In the genomic region with DNA sequence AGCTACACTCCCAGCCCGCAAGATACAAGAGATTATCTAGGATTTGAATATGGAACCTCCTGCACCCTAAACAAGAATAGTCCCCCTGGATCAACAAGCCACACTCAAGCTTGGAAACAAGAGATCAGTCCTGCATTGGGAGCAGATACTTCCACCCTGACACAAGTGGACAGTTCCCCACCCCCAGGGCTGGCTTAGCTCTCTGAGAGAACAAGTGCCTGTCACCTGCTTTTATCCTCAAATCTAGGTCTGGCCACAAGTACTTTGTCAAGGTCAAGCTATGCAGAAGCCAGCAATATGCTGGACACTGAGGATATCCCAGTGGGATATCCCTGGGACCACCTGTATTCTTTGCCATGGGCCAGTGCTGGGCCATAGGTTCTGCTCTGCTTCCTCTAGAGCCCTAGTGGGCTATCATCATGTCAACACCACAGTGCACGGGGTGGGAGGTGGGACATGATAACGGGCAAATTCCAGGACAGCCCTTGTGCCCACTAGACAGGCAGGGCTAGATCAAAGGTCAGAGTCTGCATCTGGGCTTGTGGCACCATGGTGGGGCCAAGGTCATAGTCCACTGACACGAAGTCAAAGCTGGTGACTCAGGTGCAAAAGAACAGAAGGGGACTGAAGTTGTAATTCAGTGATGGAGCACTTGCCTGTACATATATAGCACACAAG, we compare ENCODE assay signal across 8 mouse cellular contexts. TPM values are rescaled to one million over a fixed set of nuclear protein-coding genes. Genes with fewer than 3 reads are reported as not detected.
DNase-seq lines count a peak whose midpoint lies in the region; ATAC-seq and TF ChIP-seq lines count a peak whose summit lies in the region.

No protein-coding gene starts in this region.

- peak overlapping the region; percentile 92 for H3K4me2 ChIP-seq in lung, postnatal 0 days (replicated peaks; ENCODE audit: low read depth, low read length)
- H3K4me2 ChIP-seq in forebrain, embryonic 11.5 days (ENCODE audit: low read depth, low read length, severe bottlenecking): peak overlapping the region; percentile 82
- peak overlapping the region; percentile 81 for H3K4me2 ChIP-seq in kidney, embryonic 16.5 days (replicated peaks; ENCODE audit: low read depth, low read length)
- peak overlapping the region; percentile 94 for H3K4me2 ChIP-seq in midbrain, embryonic 16.5 days (ENCODE audit: low read length)

- TF ChIP-seq EP300 in lung, postnatal 0 days (IDR thresholded peaks at IDR 0.05): no peak

- peaks cover 18% of the 10 kb centered on the region for H3K36me3 ChIP-seq in lung, postnatal 0 days (ENCODE audit: insufficient read depth, low read length)
- H3K36me3 ChIP-seq in forebrain, embryonic 11.5 days (ENCODE audit: control insufficient read depth, insufficient read depth, low read length): peaks cover 3% of the 10 kb centered on the region; the same call in 1 of the 2 replicates
- peaks cover 53% of the 10 kb centered on the region for H3K36me3 ChIP-seq in kidney, embryonic 16.5 days (ENCODE audit: insufficient read depth, low read length)
- peaks cover 46% of the 10 kb centered on the region for H3K36me3 ChIP-seq in midbrain, embryonic 16.5 days (ENCODE audit: control insufficient read depth, insufficient read depth, low read length)

- H3K27me3 ChIP-seq in lung, postnatal 0 days (replicated peaks; ENCODE audit: insufficient read depth, low read length): no peaks in the 10 kb centered on the region
- no peaks in the 10 kb centered on the region for H3K27me3 ChIP-seq in forebrain, embryonic 11.5 days (ENCODE audit: control insufficient read depth, insufficient read depth, low read length)
- no peaks in the 10 kb centered on the region for H3K27me3 ChIP-seq in kidney, embryonic 16.5 days (ENCODE audit: insufficient read depth, low read length)
- H3K27me3 ChIP-seq in midbrain, embryonic 16.5 days (ENCODE audit: control insufficient read depth, insufficient read depth, low read depth, low read length): no peaks in the 10 kb centered on the region

- no peak overlapping the region for H3K27ac ChIP-seq in lung, postnatal 0 days (ENCODE audit: low read length)
- no peak overlapping the region for H3K27ac ChIP-seq in forebrain, embryonic 11.5 days (ENCODE audit: low read depth, low read length)
- peak overlapping the region; percentile 69 for H3K27ac ChIP-seq in kidney, embryonic 16.5 days (ENCODE audit: low read length)
- peak overlapping the region; percentile 89 for H3K27ac ChIP-seq in midbrain, embryonic 16.5 days (ENCODE audit: low read length)

- no peak for DNase-seq in lung, postnatal 0 days (ENCODE audit: low spot score)
- DNase-seq in lung, postnatal 14 days: no peak
- DNase-seq in forebrain, embryonic 11.5 days (ENCODE audit: low spot score): no peak
- DNase-seq in frontal cortex, postnatal 25 days (ENCODE audit: low spot score in 2 of 2): no peak
- no peak for DNase-seq in frontal cortex, postnatal 36 days (ENCODE audit: low spot score in 2 of 2)

- no peaks in the 10 kb centered on the region for H3K9me3 ChIP-seq in lung, postnatal 0 days (ENCODE audit: low read length)
- H3K9me3 ChIP-seq in forebrain, embryonic 11.5 days (ENCODE audit: control insufficient read depth, low read length): no peaks in the 10 kb centered on the region
- no peaks in the 10 kb centered on the region for H3K9me3 ChIP-seq in kidney, embryonic 16.5 days (ENCODE audit: low read length)
- no peaks in the 10 kb centered on the region for H3K9me3 ChIP-seq in midbrain, embryonic 16.5 days (replicated peaks; ENCODE audit: control insufficient read depth, low read length, poor library complexity, severe bottlenecking)

- peak overlapping the region; percentile 65 for H3K9ac ChIP-seq in lung, postnatal 0 days (replicated peaks; ENCODE audit: low read depth)
- H3K9ac ChIP-seq in forebrain, embryonic 11.5 days (ENCODE audit: low read length): peak overlapping the region; percentile 82
- peak overlapping the region; percentile 72 for H3K9ac ChIP-seq in kidney, embryonic 16.5 days (replicated peaks; ENCODE audit: low read length)
- H3K9ac ChIP-seq in midbrain, embryonic 16.5 days (ENCODE audit: low read depth, low read length): peak overlapping the region; percentile 87

- peaks cover 8% of the 10 kb centered on the region for H3K4me1 ChIP-seq in lung, postnatal 0 days (ENCODE audit: insufficient read depth, low read depth, low read length)
- peaks cover 11% of the 10 kb centered on the region; the same call in 1 of the 2 replicates for H3K4me1 ChIP-seq in forebrain, embryonic 11.5 days (replicated peaks; ENCODE audit: control insufficient read depth, insufficient read depth, low read length)
- peaks cover 11% of the 10 kb centered on the region for H3K4me1 ChIP-seq in kidney, embryonic 16.5 days (ENCODE audit: insufficient read depth, low read length)
- H3K4me1 ChIP-seq in midbrain, embryonic 16.5 days (ENCODE audit: control insufficient read depth, insufficient read depth, low read length): peaks cover 19% of the 10 kb centered on the region

- peak overlapping the region; percentile 63 for H3K4me3 ChIP-seq in lung, postnatal 0 days (ENCODE audit: low read depth, low read length)
- H3K4me3 ChIP-seq in forebrain, embryonic 11.5 days (ENCODE audit: low read depth, low read length): peak overlapping the region; percentile 79
- peak overlapping the region; percentile 67 for H3K4me3 ChIP-seq in kidney, embryonic 16.5 days (ENCODE audit: low read length)
- H3K4me3 ChIP-seq in midbrain, embryonic 16.5 days (ENCODE audit: low read depth, low read length): peak overlapping the region; percentile 80

- WGBS in lung, postnatal 0 days: 33% methylated on average over 4 of the region's 4 CpGs
- 50% methylated on average over 4 of the region's 4 CpGs for WGBS in forebrain, embryonic 11.5 days
- 49% methylated on average over 4 of the region's 4 CpGs for WGBS in kidney, embryonic 16.5 days
- 51% methylated on average over 4 of the region's 4 CpGs for WGBS in midbrain, embryonic 16.5 days

- ATAC-seq in lung, postnatal 0 days: no peak
- no peak for ATAC-seq in forebrain, embryonic 11.5 days (replicated peaks; ENCODE audit: low FRiP score)
- no peak for ATAC-seq in kidney, embryonic 16.5 days (ENCODE audit: low FRiP score, low TSS enrichment)
- no peak for ATAC-seq in midbrain, embryonic 16.5 days
- no peak for ATAC-seq in inflammation-experienced regulatory T-cells, adult 6 months

- TF ChIP-seq CTCF in lung, postnatal 0 days (IDR thresholded peaks at IDR 0.05): no peak

RNA-seq across cellular contexts. Expression of gene Pcyt2, which starts 1.0 kb away (rescaled TPM):
- 93.9 and 102 TPM in 2 replicates for polyA plus RNA-seq in lung, postnatal 0 days (2015; fragmentation: Nextera tagmentation; extraction: Ambion mirVana)
- polyA plus RNA-seq in forebrain, embryonic 11.5 days (2014; fragmentation: Nextera tagmentation; extraction: Ambion mirVana): 126 and 134 TPM in 2 replicates
- 164 and 174 TPM in 2 replicates for polyA plus RNA-seq in kidney, embryonic 16.5 days (2015; fragmentation: Nextera tagmentation; extraction: Ambion mirVana)
- 218 and 239 TPM in 2 replicates for polyA plus RNA-seq in midbrain, embryonic 16.5 days (2015; fragmentation: Nextera tagmentation; extraction: Ambion mirVana)
- polyA plus RNA-seq in inflammation-experienced regulatory T-cells, adult 6 months (2017; shearing (Covaris generic)): 100 to 1,000 TPM in 2 of 3 experiments, 10 to 100 TPM in 1; 66.1 to 124 (median 113) TPM

RNA-seq across cellular contexts. Expression of gene Sirt7, which starts 8.3 kb away (rescaled TPM):
- polyA plus RNA-seq in lung, postnatal 0 days (2015; fragmentation: Nextera tagmentation; extraction: Ambion mirVana): 45.3 and 46.0 TPM in 2 replicates
- 37.8 and 41.1 TPM in 2 replicates for polyA plus RNA-seq in forebrain, embryonic 11.5 days (2014; fragmentation: Nextera tagmentation; extraction: Ambion mirVana)
- polyA plus RNA-seq in kidney, embryonic 16.5 days (2015; fragmentation: Nextera tagmentation; extraction: Ambion mirVana): 38.9 and 39.3 TPM in 2 replicates
- polyA plus RNA-seq in midbrain, embryonic 16.5 days (2015; fragmentation: Nextera tagmentation; extraction: Ambion mirVana): 39.3 and 46.2 TPM in 2 replicates
- 10 to 100 TPM; 55.1 to 61.4 (median 60.4) TPM for polyA plus RNA-seq in inflammation-experienced regulatory T-cells, adult 6 months (2017; shearing (Covaris generic))

RNA-seq across cellular contexts. Expression of gene Npb, which starts 8.5 kb away (rescaled TPM):
- polyA plus RNA-seq in lung, postnatal 0 days (2015; fragmentation: Nextera tagmentation; extraction: Ambion mirVana): 2.5 and 2.9 TPM in 2 replicates
- not detected in 2 replicates for polyA plus RNA-seq in forebrain, embryonic 11.5 days (2014; fragmentation: Nextera tagmentation; extraction: Ambion mirVana)
- polyA plus RNA-seq in kidney, embryonic 16.5 days (2015; fragmentation: Nextera tagmentation; extraction: Ambion mirVana): 27.7 and 33.8 TPM in 2 replicates
- not detected in 2 replicates for polyA plus RNA-seq in midbrain, embryonic 16.5 days (2015; fragmentation: Nextera tagmentation; extraction: Ambion mirVana)
- 1 to 10 TPM in 1 of 3 experiments, under 1 TPM in 1, not detected in 1; 0.67 to 1.4 TPM for polyA plus RNA-seq in inflammation-experienced regulatory T-cells, adult 6 months (2017; shearing (Covaris generic))

RNA-seq across cellular contexts. Expression of gene Mafg, which starts 16.6 kb away (rescaled TPM):
- polyA plus RNA-seq in lung, postnatal 0 days (2015; fragmentation: Nextera tagmentation; extraction: Ambion mirVana): 25.9 and 28.3 TPM in 2 replicates
- polyA plus RNA-seq in forebrain, embryonic 11.5 days (2014; fragmentation: Nextera tagmentation; extraction: Ambion mirVana): 25.5 and 26.4 TPM in 2 replicates
- polyA plus RNA-seq in kidney, embryonic 16.5 days (2015; fragmentation: Nextera tagmentation; extraction: Ambion mirVana): 24.3 and 25.4 TPM in 2 replicates
- polyA plus RNA-seq in midbrain, embryonic 16.5 days (2015; fragmentation: Nextera tagmentation; extraction: Ambion mirVana): 37.5 and 39.1 TPM in 2 replicates
- 10 to 100 TPM; 15.3 to 15.8 (median 15.5) TPM for polyA plus RNA-seq in inflammation-experienced regulatory T-cells, adult 6 months (2017; shearing (Covaris generic))

RNA-seq across cellular contexts. Expression of gene Anapc11, which starts 18.5 kb away (rescaled TPM):
- polyA plus RNA-seq in lung, postnatal 0 days (2015; fragmentation: Nextera tagmentation; extraction: Ambion mirVana): 138 and 151 TPM in 2 replicates
- 200 and 217 TPM in 2 replicates for polyA plus RNA-seq in forebrain, embryonic 11.5 days (2014; fragmentation: Nextera tagmentation; extraction: Ambion mirVana)
- polyA plus RNA-seq in kidney, embryonic 16.5 days (2015; fragmentation: Nextera tagmentation; extraction: Ambion mirVana): 195 and 197 TPM in 2 replicates
- polyA plus RNA-seq in midbrain, embryonic 16.5 days (2015; fragmentation: Nextera tagmentation; extraction: Ambion mirVana): 189 and 196 TPM in 2 replicates
- polyA plus RNA-seq in inflammation-experienced regulatory T-cells, adult 6 months (2017; shearing (Covaris generic)): 100 to 1,000 TPM; 110 to 147 (median 129) TPM

Comparison
In these comparisons a context has a peak if more than half of its experiments do, and no peak if none do; other contexts are left out.
1. H3K27ac ChIP-seq: peak in kidney, embryonic 16.5 days (single experiment) and midbrain, embryonic 16.5 days (single experiment); none in lung, postnatal 0 days (single experiment) and forebrain, embryonic 11.5 days (single experiment).
2. Peak in every context shown above with its lines, with median percentiles within 50 percentile points of each other: H3K4me2 ChIP-seq, H3K4me3 ChIP-seq and H3K9ac ChIP-seq.